Mouse (Mus musculus): ENCODE measurements around the gene Trim2. TPM values are rescaled to one million over a fixed set of nuclear protein-coding genes. Genes with fewer than 3 reads are reported as not detected.

Trim2 gene
- polyA plus RNA-seq, 1 experiment from 2014 or later, result 136 TPM

GRCm38 (mm10) chr3:84269987-84270623 lies 36.6 kb downstream of the Trim2 start:
- peak overlapping the region; percentile 31 for H3K4me2 ChIP-seq (ENCODE audit: low read depth, low read length)
- no peaks in the 10 kb centered on the region for H3K36me3 ChIP-seq (ENCODE audit: control insufficient read depth, insufficient read depth, low read length)
- peak overlapping the region; percentile 11; the same call in 1 of the 2 replicates for H3K4me3 ChIP-seq (ENCODE audit: low read depth, low read length)
- ATAC-seq (ENCODE audit: low read depth), result peak; percentile 61
- WGBS, result 4% methylated on average over 13 of the region's 13 CpGs
- no peaks in the 10 kb centered on the region for H3K27me3 ChIP-seq (ENCODE audit: control insufficient read depth, insufficient read depth, low read length)
- H3K4me1 ChIP-seq (ENCODE audit: control insufficient read depth, insufficient read depth, low read length), result peaks cover 22% of the 10 kb centered on the region; the same call in 1 of the 2 replicates
- no peaks in the 10 kb centered on the region for H3K9me3 ChIP-seq (ENCODE audit: control insufficient read depth, low read length)
- 0 out of 2 replicates have a peak overlapping the region, but pooled peaks have one; percentile 0 for H3K9ac ChIP-seq (replicated peaks; ENCODE audit: low read depth, low read length)
- no peak overlapping the region for H3K27ac ChIP-seq (ENCODE audit: low read depth, low read length)

GRCm38 (mm10) chr3:84268434-84268833 lies 38.2 kb downstream of the Trim2 start:
- peaks cover 27% of the 10 kb centered on the region for H3K4me1 ChIP-seq (ENCODE audit: control insufficient read depth, insufficient read depth, low read length)
- ATAC-seq (ENCODE audit: low read depth), result no peak
- no peaks in the 10 kb centered on the region for H3K9me3 ChIP-seq (ENCODE audit: control insufficient read depth, low read length)
- H3K27me3 ChIP-seq (ENCODE audit: control insufficient read depth, insufficient read depth, low read length), result no peaks in the 10 kb centered on the region
- 27% methylated on average over 3 of the region's 3 CpGs for WGBS
- H3K9ac ChIP-seq (replicated peaks; ENCODE audit: low read depth, low read length), result no peak overlapping the region
- no peak overlapping the region for H3K27ac ChIP-seq (ENCODE audit: low read depth, low read length)
- peak overlapping the region; percentile 31; the same call in 1 of the 2 replicates for H3K4me2 ChIP-seq (ENCODE audit: low read depth, low read length)
- no peak overlapping the region for H3K4me3 ChIP-seq (ENCODE audit: low read depth, low read length)
- no peaks in the 10 kb centered on the region for H3K36me3 ChIP-seq (ENCODE audit: control insufficient read depth, insufficient read depth, low read length)

- ATAC-seq (ENCODE audit: low read depth), result no peak
- Histone ChIP-seq H3K9me3 (ENCODE audit: control insufficient read depth, low read length) (no peaks in the 10 kb centered on the region), H3K9ac (replicated peaks; ENCODE audit: low read depth, low read length) (no peak overlapping the region), H3K4me3 (ENCODE audit: low read depth, low read length) (no peak overlapping the region), H3K4me1 (ENCODE audit: control insufficient read depth, insufficient read depth, low read length) (peaks cover 26% of the 10 kb centered on the region), H3K27me3 (ENCODE audit: control insufficient read depth, insufficient read depth, low read length) (no peaks in the 10 kb centered on the region), H3K27ac (ENCODE audit: low read depth, low read length) (no peak overlapping the region), H3K36me3 (ENCODE audit: control insufficient read depth, insufficient read depth, low read length) (no peaks in the 10 kb centered on the region), H3K4me2 (ENCODE audit: low read depth, low read length) (no peak overlapping the region)
- WGBS, result 67% methylated on average over 3 of the region's 3 CpGs
Observed at GRCm38 (mm10) chr3:84266391-84266931, 40.2 kb downstream of the Trim2 start.

GRCm38 (mm10) chr3:84265084-84265483 lies 41.6 kb downstream of the Trim2 start:
- no peaks in the 10 kb centered on the region for H3K36me3 ChIP-seq (ENCODE audit: control insufficient read depth, insufficient read depth, low read length)
- H3K9me3 ChIP-seq (ENCODE audit: control insufficient read depth, low read length), result no peaks in the 10 kb centered on the region
- no peak overlapping the region for H3K9ac ChIP-seq (replicated peaks; ENCODE audit: low read depth, low read length)
- H3K27ac ChIP-seq (ENCODE audit: low read depth, low read length), result peak overlapping the region; percentile 46; the same call in 1 of the 2 replicates
- no peaks in the 10 kb centered on the region for H3K27me3 ChIP-seq (ENCODE audit: control insufficient read depth, insufficient read depth, low read length)
- H3K4me1 ChIP-seq (ENCODE audit: control insufficient read depth, insufficient read depth, low read length), result peaks cover 25% of the 10 kb centered on the region
- ATAC-seq (ENCODE audit: low read depth), result no peak
- H3K4me2 ChIP-seq (ENCODE audit: low read depth, low read length), result no peak overlapping the region
- H3K4me3 ChIP-seq (ENCODE audit: low read depth, low read length), result no peak overlapping the region
- WGBS, result 15% methylated on average over 1 of the region's 1 CpGs

- no peak overlapping the region for H3K4me2 ChIP-seq (ENCODE audit: low read depth, low read length)
- H3K9me3 ChIP-seq (ENCODE audit: control insufficient read depth, low read length), result no peaks in the 10 kb centered on the region
- H3K4me1 ChIP-seq (ENCODE audit: control insufficient read depth, insufficient read depth, low read length), result peaks cover 19% of the 10 kb centered on the region
- H3K9ac ChIP-seq (replicated peaks; ENCODE audit: low read depth, low read length), result no peak overlapping the region
- no peaks in the 10 kb centered on the region for H3K27me3 ChIP-seq (ENCODE audit: control insufficient read depth, insufficient read depth, low read length)
- WGBS, result 6% methylated on average over 2 of the region's 2 CpGs
- 0 out of 2 replicates have a peak overlapping the region, but pooled peaks have one; percentile 40 for H3K27ac ChIP-seq (ENCODE audit: low read depth, low read length)
- no peaks in the 10 kb centered on the region for H3K36me3 ChIP-seq (ENCODE audit: control insufficient read depth, insufficient read depth, low read length)
- H3K4me3 ChIP-seq (ENCODE audit: low read depth, low read length), result no peak overlapping the region
- ATAC-seq (ENCODE audit: low read depth), result peak; percentile 63
Observed at GRCm38 (mm10) chr3:84264395-84264794, 42.3 kb downstream of the Trim2 start.

GRCm38 (mm10) chr3:84262804-84263203 lies 43.9 kb downstream of the Trim2 start:
- no peak overlapping the region for H3K27ac ChIP-seq (ENCODE audit: low read depth, low read length)
- H3K36me3 ChIP-seq (ENCODE audit: control insufficient read depth, insufficient read depth, low read length), result no peaks in the 10 kb centered on the region
- 62% methylated on average over 3 of the region's 3 CpGs for WGBS
- no peak overlapping the region for H3K4me2 ChIP-seq (ENCODE audit: low read depth, low read length)
- H3K4me1 ChIP-seq (ENCODE audit: control insufficient read depth, insufficient read depth, low read length), result peaks cover 27% of the 10 kb centered on the region
- H3K27me3 ChIP-seq (ENCODE audit: control insufficient read depth, insufficient read depth, low read length), result no peaks in the 10 kb centered on the region
- ATAC-seq (ENCODE audit: low read depth), result no peak
- H3K4me3 ChIP-seq (ENCODE audit: low read depth, low read length), result no peak overlapping the region
- H3K9me3 ChIP-seq (ENCODE audit: control insufficient read depth, low read length), result no peaks in the 10 kb centered on the region
- H3K9ac ChIP-seq (replicated peaks; ENCODE audit: low read depth, low read length), result no peak overlapping the region

- H3K27ac ChIP-seq (ENCODE audit: low read depth, low read length), result no peak overlapping the region
Observed at GRCm38 (mm10) chr3:84261863-84262262, 44.8 kb downstream of the Trim2 start.

GRCm38 (mm10) chr3:84260837-84261236 lies 45.8 kb downstream of the Trim2 start:
- H3K9ac ChIP-seq (replicated peaks; ENCODE audit: low read depth, low read length), result no peak overlapping the region
- peaks cover 32% of the 10 kb centered on the region for H3K4me1 ChIP-seq (ENCODE audit: control insufficient read depth, insufficient read depth, low read length)
- peak overlapping the region; percentile 96; the same call in 1 of the 2 replicates for H3K27ac ChIP-seq (ENCODE audit: low read depth, low read length)
- H3K36me3 ChIP-seq (ENCODE audit: control insufficient read depth, insufficient read depth, low read length), result no peaks in the 10 kb centered on the region
- WGBS, result 10% methylated on average over 7 of the region's 7 CpGs
- no peaks in the 10 kb centered on the region for H3K27me3 ChIP-seq (ENCODE audit: control insufficient read depth, insufficient read depth, low read length)
- no peak overlapping the region for H3K4me3 ChIP-seq (ENCODE audit: low read depth, low read length)
- ATAC-seq (ENCODE audit: low read depth), result no peak
- peak overlapping the region; percentile 67; the same call in 1 of the 2 replicates for H3K4me2 ChIP-seq (ENCODE audit: low read depth, low read length)
- H3K9me3 ChIP-seq (ENCODE audit: control insufficient read depth, low read length), result no peaks in the 10 kb centered on the region

More at GRCm38 (mm10) chr3:84261863-84262262, 44.8 kb downstream of the Trim2 start:
- no peaks in the 10 kb centered on the region for H3K9me3 ChIP-seq (ENCODE audit: control insufficient read depth, low read length)
- WGBS, result 70% methylated on average over 6 of the region's 6 CpGs
- H3K27me3 ChIP-seq (ENCODE audit: control insufficient read depth, insufficient read depth, low read length), result no peaks in the 10 kb centered on the region
- H3K36me3 ChIP-seq (ENCODE audit: control insufficient read depth, insufficient read depth, low read length), result no peaks in the 10 kb centered on the region
- no peak overlapping the region for H3K9ac ChIP-seq (replicated peaks; ENCODE audit: low read depth, low read length)
- H3K4me1 ChIP-seq (ENCODE audit: control insufficient read depth, insufficient read depth, low read length), result peaks cover 32% of the 10 kb centered on the region
- H3K4me3 ChIP-seq (ENCODE audit: low read depth, low read length), result no peak overlapping the region
- no peak for ATAC-seq (ENCODE audit: low read depth)
- H3K4me2 ChIP-seq (ENCODE audit: low read depth, low read length), result no peak overlapping the region

- Histone ChIP-seq H3K4me2 (ENCODE audit: low read depth, low read length) (peak overlapping the region; percentile 67), H3K27ac (ENCODE audit: low read depth, low read length) (peak overlapping the region; percentile 96), H3K4me3 (ENCODE audit: low read depth, low read length) (peak overlapping the region; percentile 74), H3K4me1 (ENCODE audit: control insufficient read depth, insufficient read depth, low read length) (peaks cover 32% of the 10 kb centered on the region), H3K36me3 (ENCODE audit: control insufficient read depth, insufficient read depth, low read length) (no peaks in the 10 kb centered on the region), H3K27me3 (ENCODE audit: control insufficient read depth, insufficient read depth, low read length) (no peaks in the 10 kb centered on the region), H3K9ac (replicated peaks; ENCODE audit: low read depth, low read length) (peak overlapping the region; percentile 93), H3K9me3 (ENCODE audit: control insufficient read depth, low read length) (no peaks in the 10 kb centered on the region)
- WGBS, result 2% methylated on average over 6 of the region's 8 CpGs
- peak; percentile 48 for ATAC-seq (ENCODE audit: low read depth)
Observed at GRCm38 (mm10) chr3:84260024-84260535, 46.6 kb downstream of the Trim2 start.
